Mouse (Mus musculus) intestine, postnatal 0 days (tissue): ENCODE results near the gene E330017A01Rik. TPM values are rescaled to one million over a fixed set of nuclear protein-coding genes. Genes with fewer than 3 reads are reported as not detected.

Source experiments
- ATAC-seq: fragments of 200-750 bp; cut with Nextera tagmentation; 2 replicates; pipeline ENCODE4 v1.8.0; 2017; ENCODE audit warnings: mild to moderate bottlenecking, moderate TSS enrichment, moderate library complexity
- H3K27ac ChIP-seq: fragments of 300-500 bp; sonication (generic); 2 replicates; pipeline ENCODE4 v1.5.1; 2014; ENCODE audit warnings: mild to moderate bottlenecking, low read depth, low read length, moderate library complexity
- H3K27me3 ChIP-seq: fragments of 300-500 bp; sonication (generic); replicated peaks from 2 replicates; pipeline ENCODE4 v1.6.1; 2014; ENCODE audit warnings: low read length, mixed read lengths; ENCODE audit not compliant: control insufficient read depth, insufficient read depth
- H3K36me3 ChIP-seq: fragments of 300-500 bp; sonication (generic); 2 replicates; pipeline ENCODE4 v1.6.1; 2014; ENCODE audit warnings: mild to moderate bottlenecking, moderate library complexity; ENCODE audit not compliant: control insufficient read depth, insufficient read depth
- H3K4me1 ChIP-seq: fragments of 300-500 bp; sonication (generic); replicated peaks from 2 replicates; pipeline ENCODE4 v1.6.1; 2014; ENCODE audit warnings: antibody characterized with exemption, low read length, mixed read lengths; ENCODE audit not compliant: control insufficient read depth, insufficient read depth
- H3K4me2 ChIP-seq: fragments of 300-500 bp; sonication (generic); replicated peaks from 2 replicates; pipeline ENCODE4 v1.6.1; 2014; ENCODE audit warnings: low read depth, mild to moderate bottlenecking, moderate library complexity
- H3K4me3 ChIP-seq: fragments of 300-500 bp; sonication (generic); 2 replicates; pipeline ENCODE4 v1.5.1; 2014; ENCODE audit warnings: low read depth, low read length
- H3K9ac ChIP-seq: fragments of 300-500 bp; sonication (generic); 2 replicates; pipeline ENCODE4 v1.6.1; 2014; ENCODE audit warnings: mild to moderate bottlenecking, low read depth, low read length
- H3K9me3 ChIP-seq: fragments of 300-500 bp; sonication (generic); 2 replicates; pipeline ENCODE4 v1.6.1; 2016; ENCODE audit warnings: mixed run types; ENCODE audit not compliant: control insufficient read depth
- CTCF ChIP-seq: sonication (generic); IDR thresholded peaks from 2 replicates; pipeline ENCODE4 v1.5.1; 2016; ENCODE audit warnings: low read depth, mild to moderate bottlenecking, control low read depth, antibody characterized with exemption, moderate library complexity
- WGBS: fragments of 180-500 bp; shearing (Covaris S2); extraction: QIAGEN DNeasy Blood & Tissue Kit; methylation state at CpG from one replicate; pipeline ENCODE4 v1.1.7; 2014; 5-methylcytosine and 5-hydroxymethylcytosine counted together
- polyA plus RNA-seq: library from polyadenylated mRNA; unstranded; fragments of >200 nt; fragmentation: Nextera tagmentation; extraction: Ambion mirVana; gene quantifications from 2 replicates; pipeline ENCODE4 v1.2.1, GENCODE M21; 2015

E330017A01Rik gene
- polyA plus RNA-seq, 1 experiment from 2014 or later = not detected

DNA sequence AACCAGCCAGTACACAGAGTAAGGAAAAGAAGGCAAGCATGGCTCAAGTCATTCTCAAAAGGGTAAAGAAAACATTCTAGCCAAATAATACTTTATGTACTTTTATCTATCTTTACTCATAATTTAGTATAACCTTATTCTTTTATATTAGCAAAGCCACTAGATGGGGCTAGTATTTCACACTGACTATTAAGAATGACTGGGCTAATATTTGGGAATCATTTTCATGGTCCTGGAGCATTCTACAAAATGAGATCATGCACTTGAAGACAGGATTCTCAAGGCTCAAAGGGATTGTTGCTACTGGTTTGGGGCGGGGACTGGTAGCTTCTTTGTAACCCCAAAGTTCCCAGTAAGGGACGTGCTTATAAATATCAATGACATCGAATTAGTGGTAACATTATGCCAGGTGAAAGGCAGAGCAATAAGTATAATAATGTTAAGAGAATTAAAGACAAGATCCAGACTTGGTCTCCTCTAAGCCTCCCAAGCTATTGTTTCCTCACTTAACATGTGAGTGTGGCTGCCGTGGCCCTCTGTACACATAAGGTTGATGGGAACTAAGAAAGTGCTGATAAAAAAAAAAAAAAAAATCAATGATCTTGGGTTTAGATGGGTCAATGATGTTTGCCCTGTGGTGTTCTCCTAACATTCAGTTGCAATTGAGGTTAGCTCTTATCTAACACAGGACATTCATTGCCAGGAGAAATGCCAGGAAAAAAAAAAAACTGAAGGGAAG lies 10.8 kb downstream of the E330017A01Rik start:
- no peak for ATAC-seq
- 85% methylated on average over 4 of the region's 4 CpGs for WGBS
- TF ChIP-seq CTCF = peak; percentile 56
- H3K36me3 ChIP-seq = no peaks in the 10 kb centered on the region
- no peak overlapping the region for H3K9ac ChIP-seq
- no peaks in the 10 kb centered on the region for H3K4me1 ChIP-seq
- no peaks in the 10 kb centered on the region for H3K9me3 ChIP-seq
- H3K27me3 ChIP-seq = no peaks in the 10 kb centered on the region
- H3K4me2 ChIP-seq = no peak overlapping the region
- no peak overlapping the region for H3K27ac ChIP-seq
- H3K4me3 ChIP-seq = no peak overlapping the region

DNA sequence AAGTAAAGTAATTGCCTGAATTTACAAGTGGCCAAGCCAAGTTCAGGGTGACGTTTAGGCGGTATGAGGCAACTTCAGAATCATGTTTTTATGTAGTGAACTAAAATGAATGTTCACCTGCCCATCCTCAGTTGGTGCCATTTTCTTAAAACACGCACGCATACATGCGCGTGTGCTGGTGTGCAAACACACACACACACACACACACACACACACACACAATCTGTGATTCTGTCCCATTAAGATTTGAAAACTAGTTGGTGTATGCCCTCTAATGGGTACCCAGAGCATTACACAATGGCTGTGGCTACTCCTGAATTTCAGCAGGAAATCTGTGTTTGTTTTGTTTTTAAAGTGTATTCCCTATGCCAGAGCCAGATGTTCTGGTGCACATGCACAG lies 14.6 kb downstream of the E330017A01Rik start:
- peak; percentile 84 for TF ChIP-seq CTCF
- Histone ChIP-seq H3K27ac (no peak overlapping the region), H3K4me1 (no peaks in the 10 kb centered on the region), H3K4me3 (no peak overlapping the region), H3K9me3 (no peaks in the 10 kb centered on the region), H3K9ac (no peak overlapping the region), H3K27me3 (no peaks in the 10 kb centered on the region), H3K36me3 (no peaks in the 10 kb centered on the region), H3K4me2 (no peak overlapping the region)
- WGBS = 75% methylated on average over 6 of the region's 6 CpGs
- ATAC-seq = no peak

DNA sequence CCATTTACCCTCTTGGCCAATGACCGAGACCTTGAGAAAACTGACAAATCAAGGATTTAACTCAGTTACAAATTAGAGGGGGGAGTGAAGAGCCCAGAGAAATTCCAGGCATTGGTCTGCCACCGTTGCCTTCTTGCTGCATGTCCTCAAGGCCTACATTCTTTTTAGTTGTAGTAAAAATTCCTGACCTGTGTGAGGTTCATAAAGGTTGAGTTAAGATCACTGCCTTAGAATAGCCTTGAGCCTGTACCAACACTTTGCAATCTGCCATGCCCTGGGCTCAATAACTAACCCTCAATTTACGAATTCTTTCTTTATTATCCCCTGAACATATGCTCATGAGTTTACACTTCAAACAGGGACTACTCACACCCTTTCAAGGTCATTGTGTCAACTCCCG lies 15.4 kb downstream of the E330017A01Rik start:
- WGBS = 57% methylated on average over 4 of the region's 4 CpGs
- H3K27ac ChIP-seq = no peak overlapping the region

DNA sequence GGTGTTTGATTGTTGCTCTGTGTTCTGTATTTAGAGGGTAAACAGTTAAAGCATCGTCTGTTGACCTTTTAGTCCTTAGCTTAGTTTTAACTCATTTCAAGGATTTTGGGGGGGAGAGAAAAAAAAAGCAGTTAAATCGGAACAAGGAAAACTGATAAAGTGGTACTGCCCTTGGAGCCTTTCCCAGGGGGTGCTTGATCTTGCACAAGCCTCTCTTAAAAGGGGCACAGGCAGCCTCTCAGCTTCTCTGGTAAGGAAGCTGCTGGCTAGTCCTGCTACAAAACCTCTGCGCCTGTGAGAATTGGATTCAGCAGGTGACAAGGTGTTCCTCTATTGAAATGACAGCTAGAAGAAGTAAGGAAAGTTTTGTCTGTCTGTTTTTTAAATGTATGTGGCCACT lies 16.2 kb downstream of the E330017A01Rik start:
- Histone ChIP-seq H3K4me3 (no peak overlapping the region), H3K9ac (no peak overlapping the region), H3K4me2 (no peak overlapping the region), H3K9me3 (no peaks in the 10 kb centered on the region), H3K4me1 (no peaks in the 10 kb centered on the region), H3K36me3 (no peaks in the 10 kb centered on the region), H3K27me3 (no peaks in the 10 kb centered on the region), H3K27ac (no peak overlapping the region)
- no peak for ATAC-seq
- no peak for TF ChIP-seq CTCF
- 76% methylated on average over 3 of the region's 3 CpGs for WGBS

More for the DNA sequence above, 15.4 kb downstream of the E330017A01Rik start:
- Histone ChIP-seq H3K4me2 (no peak overlapping the region), H3K36me3 (no peaks in the 10 kb centered on the region), H3K9ac (no peak overlapping the region), H3K4me3 (no peak overlapping the region), H3K27me3 (no peaks in the 10 kb centered on the region), H3K4me1 (no peaks in the 10 kb centered on the region), H3K9me3 (no peaks in the 10 kb centered on the region)
- no peak for TF ChIP-seq CTCF
- no peak for ATAC-seq

DNA sequence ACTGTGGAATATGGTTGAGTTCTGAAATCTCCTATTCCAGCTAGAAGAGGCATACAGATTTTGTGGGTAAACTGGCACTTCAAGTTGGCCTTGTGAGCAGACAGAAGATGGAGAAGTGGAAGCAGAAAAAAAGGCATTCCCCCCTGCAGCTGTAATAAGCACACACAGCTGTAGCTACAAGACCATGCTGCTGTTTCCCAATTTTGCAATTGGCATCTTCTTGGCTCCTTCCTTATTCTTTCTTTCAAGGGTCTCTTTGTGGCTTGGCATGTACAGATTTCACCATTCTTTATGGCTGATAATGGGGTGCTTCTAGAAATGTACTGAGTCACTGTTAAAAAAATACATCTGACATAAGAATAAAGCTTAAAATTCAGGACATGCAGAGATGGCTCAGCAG lies 21.2 kb downstream of the E330017A01Rik start:
- Histone ChIP-seq H3K36me3 (no peaks in the 10 kb centered on the region), H3K4me1 (no peaks in the 10 kb centered on the region), H3K4me3 (no peak overlapping the region), H3K9ac (no peak overlapping the region), H3K4me2 (no peak overlapping the region), H3K27ac (no peak overlapping the region), H3K9me3 (no peaks in the 10 kb centered on the region), H3K27me3 (no peaks in the 10 kb centered on the region)
- TF ChIP-seq CTCF = no peak
- no peak for ATAC-seq

- Histone ChIP-seq H3K4me1 (no peaks in the 10 kb centered on the region), H3K9me3 (no peaks in the 10 kb centered on the region), H3K9ac (no peak within 1 kb of the TSS), H3K4me2 (no peak within 1 kb of the TSS), H3K27me3 (no peaks in the 10 kb centered on the region), H3K36me3 (no peaks in the 10 kb centered on the region), H3K4me3 (no peak within 1 kb of the TSS), H3K27ac (no peak within 1 kb of the TSS)
- no peak for TF ChIP-seq CTCF
- no peak for ATAC-seq
- 88% methylated on average over 6 of the region's 6 CpGs for WGBS
Measured at GRCm38 (mm10) chr16:58616878-58617277, 21.7 kb downstream of the E330017A01Rik start, which contains the start of gene Gm813. TSS of gene Gm813 (minus strand) at chr16:58616978.
